In genomic region chr6:54705387-54705909, GRCm38 (mm10) we compare ENCODE assay signal across 8 mouse cellular contexts. TPM values are rescaled to one million over a fixed set of nuclear protein-coding genes. Genes with fewer than 3 reads are reported as not detected.
DNase-seq lines count a peak whose midpoint lies in the region; ATAC-seq and TF ChIP-seq lines count a peak whose summit lies in the region.

No protein-coding gene starts in this region.

- 0 out of 2 replicates have a peak overlapping the region, but pooled peaks have one; percentile 18 for H3K9ac ChIP-seq in heart, embryonic 16.5 days (ENCODE audit: low read length)
- no peak overlapping the region for H3K9ac ChIP-seq in lung, embryonic 14.5 days
- H3K9ac ChIP-seq in neural tube, embryonic 14.5 days (replicated peaks; ENCODE audit: low read depth, low read length), result no peak overlapping the region

- CTCF ChIA-PET in Patski (lab: Charles Lee), result interaction anchor here (1.0 to 2.1 kb wide), 3 partner anchors 9 to 312 kb away, joined by 3 to 12 read pairs (median 4); no protein-coding TSS in a partner anchor

- no peak for DNase-seq in Patski (ENCODE audit: low read depth, low spot score)
- peak; percentile 61 for DNase-seq in embryo, embryonic 9.5 days (ENCODE audit: extremely low spot score)
- peak; percentile 55 for DNase-seq in kidney, postnatal 10 days
- DNase-seq in lung, embryonic 14.5 days, result peak; percentile 74
- DNase-seq in testis, postnatal 14 days (ENCODE audit: low spot score), result no peak

- peak overlapping the region; percentile 64 for H3K4me2 ChIP-seq in heart, embryonic 16.5 days (ENCODE audit: low read depth, low read length)
- peak overlapping the region; percentile 47 for H3K4me2 ChIP-seq in lung, embryonic 14.5 days
- 0 out of 2 replicates have a peak overlapping the region, but pooled peaks have one; percentile 0 for H3K4me2 ChIP-seq in neural tube, embryonic 14.5 days (ENCODE audit: low read depth, low read length)

- in situ Hi-C loops in Patski (cut with MboI; ENCODE audit: low pct_unique_long_range_greater_than_20kb), result loop anchor here (10.0 to 25.0 kb wide), 2 partner anchors 109 to 207 kb away; partner anchors contain the start of gene Znrf2

- peak overlapping the region; percentile 32 for H3K4me3 ChIP-seq in heart, embryonic 16.5 days (ENCODE audit: low read length)
- peak overlapping the region; percentile 11; the same call in 1 of the 2 replicates for H3K4me3 ChIP-seq in lung, embryonic 14.5 days (ENCODE audit: low read depth, low read length)
- no peak overlapping the region for H3K4me3 ChIP-seq in neural tube, embryonic 14.5 days (ENCODE audit: low read depth, low read length)

- 12% methylated on average over 11 of the region's 11 CpGs for WGBS in heart, embryonic 16.5 days
- 14% methylated on average over 11 of the region's 11 CpGs for whole genome bisulfite sequencing in lung, embryonic 14.5 days
- 36% methylated on average over 11 of the region's 11 CpGs for WGBS in neural tube, embryonic 14.5 days

- no peak overlapping the region for H3K27ac ChIP-seq in heart, embryonic 16.5 days (ENCODE audit: low read length)
- H3K27ac ChIP-seq in lung, embryonic 14.5 days (ENCODE audit: low read depth), result no peak overlapping the region
- H3K27ac ChIP-seq in neural tube, embryonic 14.5 days (ENCODE audit: low read depth, low read length), result no peak overlapping the region

- no peaks in the 10 kb centered on the region for H3K27me3 ChIP-seq in Patski
- peaks cover 26% of the 10 kb centered on the region for H3K27me3 ChIP-seq in heart, embryonic 16.5 days (ENCODE audit: control insufficient read depth, insufficient read depth, low read length)
- peaks cover 22% of the 10 kb centered on the region for H3K27me3 ChIP-seq in lung, embryonic 14.5 days (ENCODE audit: insufficient read depth, low read length)
- H3K27me3 ChIP-seq in neural tube, embryonic 14.5 days (ENCODE audit: control insufficient read depth, insufficient read depth, low read length), result no peaks in the 10 kb centered on the region

- no peaks in the 10 kb centered on the region; the same call in 1 of the 2 replicates for H3K9me3 ChIP-seq in heart, embryonic 16.5 days (replicated peaks; ENCODE audit: control insufficient read depth, low read length)
- H3K9me3 ChIP-seq in lung, embryonic 14.5 days (ENCODE audit: low read depth, low read length), result no peaks in the 10 kb centered on the region
- no peaks in the 10 kb centered on the region; the same call in 1 of the 2 replicates for H3K9me3 ChIP-seq in neural tube, embryonic 14.5 days (ENCODE audit: control insufficient read depth, low read length)

- peak; percentile 84 for TF ChIP-seq CTCF in Patski (IDR thresholded peaks at IDR 0.05)
- peak; percentile 65 for TF ChIP-seq CTCF in lung, embryonic 14.5 days (IDR thresholded peaks at IDR 0.05; ENCODE audit: low read depth)

- peaks cover 6% of the 10 kb centered on the region; the same call in 1 of the 2 replicates for H3K4me1 ChIP-seq in heart, embryonic 16.5 days (ENCODE audit: control insufficient read depth, insufficient read depth, low read length)
- no peaks in the 10 kb centered on the region for H3K4me1 ChIP-seq in lung, embryonic 14.5 days (ENCODE audit: insufficient read depth)
- peaks cover 15% of the 10 kb centered on the region for H3K4me1 ChIP-seq in neural tube, embryonic 14.5 days (ENCODE audit: control insufficient read depth, insufficient read depth, low read length)

- POLR2A ChIA-PET in Patski (lab: Charles Lee), result interaction anchor here (0.7 kb wide), 1 partner anchor 236 kb away, joined by 3 read pairs; no protein-coding TSS in a partner anchor

- no peaks in the 10 kb centered on the region for H3K36me3 ChIP-seq in heart, embryonic 16.5 days (ENCODE audit: control insufficient read depth, insufficient read depth)
- no peaks in the 10 kb centered on the region for H3K36me3 ChIP-seq in lung, embryonic 14.5 days (ENCODE audit: insufficient read depth)
- H3K36me3 ChIP-seq in neural tube, embryonic 14.5 days (ENCODE audit: control insufficient read depth, insufficient read depth, low read length), result no peaks in the 10 kb centered on the region

- ATAC-seq in CD4-positive, CD25-positive, alpha-beta regulatory T cell, adult 4 months, result peak; percentile 95
- ATAC-seq in Patski, result peak; percentile 63
- peak; percentile 87 for ATAC-seq in heart, embryonic 16.5 days (replicated peaks; ENCODE audit: extremely low read depth, insufficient read depth, low FRiP score)
- ATAC-seq in lung, embryonic 14.5 days (ENCODE audit: insufficient read depth), result peak; percentile 86
- ATAC-seq in neural tube, embryonic 14.5 days (ENCODE audit: low read depth), result peak; percentile 80

RNA-seq across cellular contexts. Expression of gene Mturn, which starts 24.0 kb away (rescaled TPM):
- 10 to 100 TPM; 22.2 to 26.3 TPM for polyA plus RNA-seq in CD4-positive, CD25-positive, alpha-beta regulatory T cell, adult 4 months (2017; shearing (Covaris generic))
- polyA plus RNA-seq in Patski (2021), result 3.6 TPM
- 6.3 and 6.8 TPM in 2 replicates for polyA plus RNA-seq in heart, embryonic 16.5 days (2015; fragmentation: Nextera tagmentation; extraction: Ambion mirVana)
- polyA plus RNA-seq in lung, embryonic 14.5 days (2014; fragmentation: Nextera tagmentation; extraction: Ambion mirVana), result 3.1 and 4.7 TPM in 2 replicates
- 91.3 and 110 TPM in 2 replicates for polyA plus RNA-seq in neural tube, embryonic 14.5 days (2014; fragmentation: Nextera tagmentation; extraction: Ambion mirVana)

Comparison
In these comparisons a context has a peak if more than half of its experiments do, and no peak if none do; other contexts are left out.
1. DNase-seq: peak in embryo, embryonic 9.5 days (single experiment), kidney, postnatal 10 days (single experiment) and lung, embryonic 14.5 days (single experiment); none in Patski (single experiment) and testis, postnatal 14 days (single experiment).
2. H3K4me2 ChIP-seq: peak in every context shown above with its lines; median percentile 64 in heart, embryonic 16.5 days; 47 in lung, embryonic 14.5 days; 0 in neural tube, embryonic 14.5 days.
3. Peak in every context shown above with its lines, with median percentiles within 50 percentile points of each other: ATAC-seq.